Mouse (Mus musculus): ENCODE data around the gene Mosmo. TPM values are rescaled to one million over a fixed set of nuclear protein-coding genes. Genes with fewer than 3 reads are reported as not detected.

Mosmo gene
- total and polyA plus RNA-seq, 3 experiments = 10.4 to 19.0 (median 14.0) TPM

DNA sequence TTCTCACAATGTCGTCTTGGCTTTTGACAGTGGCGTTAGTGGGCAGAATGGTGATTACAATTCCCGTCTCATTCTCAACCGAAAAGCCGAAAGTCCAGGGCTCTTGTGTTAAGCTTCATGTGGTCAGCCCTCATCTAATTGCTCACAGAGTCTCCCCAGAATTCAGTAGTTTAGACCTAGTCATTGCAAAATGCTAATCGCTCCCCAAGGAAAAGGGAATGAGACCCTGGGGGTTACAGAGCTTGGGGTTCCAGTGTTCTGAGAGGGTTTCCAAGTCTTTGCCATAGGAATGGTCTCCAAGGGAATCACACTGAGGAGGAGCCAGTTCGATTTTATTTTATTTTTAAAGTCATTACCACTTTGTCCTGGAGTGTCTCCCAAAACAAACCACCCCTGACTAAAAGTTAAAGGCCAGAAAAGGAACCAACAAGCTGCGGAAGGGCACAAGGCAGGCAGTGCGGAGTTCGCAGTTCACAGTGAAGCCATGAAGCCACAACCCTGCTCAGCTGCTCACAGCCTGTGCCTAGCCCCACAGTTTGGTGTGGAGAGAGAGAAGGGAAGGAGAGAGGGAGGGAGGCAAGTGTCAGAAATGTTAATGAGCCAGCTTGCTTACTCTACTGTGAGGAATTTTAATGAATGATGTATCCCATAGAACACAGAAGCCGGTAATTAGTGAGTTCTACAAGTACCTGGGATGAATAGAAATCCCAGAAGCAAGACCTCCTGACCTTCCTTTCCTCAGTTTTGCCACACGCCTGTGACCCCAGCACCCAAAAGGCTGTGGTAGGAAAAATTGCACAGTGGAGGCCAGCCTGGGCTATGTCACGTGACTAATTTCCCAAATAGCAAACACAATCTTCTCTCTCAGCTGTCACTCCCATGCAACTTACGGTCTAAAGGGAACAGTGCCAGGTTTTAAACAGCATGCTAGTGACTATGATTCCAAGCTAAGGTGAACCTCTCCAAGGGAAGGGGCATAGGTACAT lies 66.2 kb downstream of the Mosmo start:
- no peaks in the 10 kb centered on the region for H3K4me1 ChIP-seq (ENCODE audit: control insufficient read depth in 1 of 2, insufficient read depth in 2 of 2)
- H3K79me2 ChIP-seq (replicated peaks; ENCODE audit: control insufficient read depth, extremely low read depth, insufficient read depth, poor library complexity, severe bottlenecking) = no peaks in the 10 kb centered on the region
- no peak overlapping the region for H3K4me3 ChIP-seq (replicated peaks in 1 of 3; ENCODE audit: low read depth in 2 of 3, low read length in 2 of 3, poor library complexity in 1 of 3)
- peak; percentile 37; the same call in 1 of the 2 replicates for TF ChIP-seq USF2 (conservative IDR thresholded peaks at IDR 0.05; ENCODE audit: low read depth, low read length)
- peak; percentile 33 for TF ChIP-seq USF1 (IDR thresholded peaks at IDR 0.05; ENCODE audit: low read depth, low read length)
- TF ChIP-seq BHLHE40 (IDR thresholded peaks at IDR 0.05; ENCODE audit: low read depth, low read length) = peak; percentile 35
- no peak for TF ChIP-seq ZNF384 (IDR thresholded peaks at IDR 0.05; ENCODE audit: low read depth, low read length)
- TF ChIP-seq MAX (IDR thresholded peaks at IDR 0.05; ENCODE audit: low read length) = no peak
- TF ChIP-seq E2F4 (IDR thresholded peaks at IDR 0.05; ENCODE audit: insufficient replicate concordance, low read depth, low read length) = no peak
- TF ChIP-seq GABPA (IDR thresholded peaks at IDR 0.05; ENCODE audit: insufficient replicate concordance, low read depth, low read length) = no peak
- TF ChIP-seq EP300 (IDR thresholded peaks at IDR 0.05; ENCODE audit: low read length) = no peak
- no peak overlapping the region for H3K9ac ChIP-seq (ENCODE audit: insufficient read depth, low read depth)
- dilution Hi-C loops (cut with MboI; ENCODE audit: extremely low pct_ligation_motif_present, extremely low pct_unique_long_range_greater_than_20kb, low sequenced_read_pairs) (no loop called here), in situ Hi-C loops (cut with MboI; ENCODE audit: low pct_ligation_motif_present, low pct_unique_long_range_greater_than_20kb, low sequenced_read_pairs) (no loop called here)
- H3K4me2 ChIP-seq (ENCODE audit: insufficient read depth, low read depth, poor library complexity, severe bottlenecking) = no peak overlapping the region
- DNase-seq (ENCODE audit: extremely low read depth) = no peak
- no peaks in the 10 kb centered on the region for H3K36me3 ChIP-seq (replicated peaks in 1 of 2; ENCODE audit: control insufficient read depth in 1 of 2, insufficient read depth in 1 of 2, low read length in 1 of 2)
- peaks cover 7% of the 10 kb centered on the region for H3K27me3 ChIP-seq (replicated peaks)
- H3K9me3 ChIP-seq (replicated peaks; ENCODE audit: low read length) = no peaks in the 10 kb centered on the region
- no peak overlapping the region for H3K27ac ChIP-seq (ENCODE audit: insufficient read depth, low read depth)

DNA sequence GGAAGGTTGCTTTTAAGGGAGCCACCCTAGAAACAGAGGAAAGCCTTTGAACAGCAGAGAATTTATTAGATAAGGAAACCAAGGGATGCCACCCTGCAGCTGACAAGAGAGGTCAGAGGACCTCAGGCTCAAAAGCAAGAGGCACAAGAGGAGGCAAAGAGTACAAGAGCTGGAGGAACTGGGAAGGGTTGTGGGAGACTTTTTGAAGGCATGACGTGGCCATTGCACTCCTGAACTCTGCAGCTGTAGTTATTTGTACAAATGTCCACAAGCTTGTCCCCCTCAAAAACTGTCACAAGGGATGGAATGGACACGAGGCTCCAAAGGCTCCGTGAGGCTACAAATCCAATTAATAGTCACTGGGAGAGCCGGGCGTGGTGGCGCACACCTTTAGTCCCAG lies 67.2 kb downstream of the Mosmo start:
- Histone ChIP-seq H3K4me1 (ENCODE audit: control insufficient read depth in 1 of 2, insufficient read depth in 2 of 2) (no peaks in the 10 kb centered on the region), H3K79me2 (replicated peaks; ENCODE audit: control insufficient read depth, extremely low read depth, insufficient read depth, poor library complexity, severe bottlenecking) (no peaks in the 10 kb centered on the region), H3K27ac (ENCODE audit: insufficient read depth, low read depth) (no peak overlapping the region), H3K4me2 (ENCODE audit: insufficient read depth, low read depth, poor library complexity, severe bottlenecking) (no peak overlapping the region), H3K36me3 (replicated peaks in 1 of 2; ENCODE audit: control insufficient read depth in 1 of 2, insufficient read depth in 1 of 2, low read length in 1 of 2) (no peaks in the 10 kb centered on the region), H3K9me3 (replicated peaks; ENCODE audit: low read length) (no peaks in the 10 kb centered on the region), H3K27me3 (replicated peaks) (peaks cover 7% of the 10 kb centered on the region), H3K4me3 (replicated peaks in 1 of 3; ENCODE audit: low read depth in 2 of 3, low read length in 2 of 3, poor library complexity in 1 of 3) (no peak overlapping the region), H3K9ac (ENCODE audit: insufficient read depth, low read depth) (no peak overlapping the region)
- dilution Hi-C loops (cut with MboI; ENCODE audit: extremely low pct_ligation_motif_present, extremely low pct_unique_long_range_greater_than_20kb, low sequenced_read_pairs) (no loop called here), in situ Hi-C loops (cut with MboI; ENCODE audit: low pct_ligation_motif_present, low pct_unique_long_range_greater_than_20kb, low sequenced_read_pairs) (no loop called here)
- no peak for TF ChIP-seq JUN (IDR thresholded peaks at IDR 0.05; ENCODE audit: insufficient read depth, low read depth, low read length)
- TF ChIP-seq BHLHE40 (IDR thresholded peaks at IDR 0.05; ENCODE audit: low read depth, low read length) = no peak
- TF ChIP-seq GABPA (IDR thresholded peaks at IDR 0.05; ENCODE audit: insufficient replicate concordance, low read depth, low read length) = no peak
- TF ChIP-seq USF2 (conservative IDR thresholded peaks at IDR 0.05; ENCODE audit: low read depth, low read length) = no peak
- no peak for TF ChIP-seq SIN3A (IDR thresholded peaks at IDR 0.05; ENCODE audit: low read length)
- TF ChIP-seq KAT2A (IDR thresholded peaks at IDR 0.05; ENCODE audit: insufficient replicate concordance, low read length) = no peak
- TF ChIP-seq MAFK (IDR thresholded peaks at IDR 0.05; ENCODE audit: insufficient replicate concordance, low read length) = no peak
- no peak for TF ChIP-seq POLR2AphosphoS2 (IDR thresholded peaks at IDR 0.05; ENCODE audit: low read depth, low read length)
- TF ChIP-seq PAX5 (IDR thresholded peaks at IDR 0.05; ENCODE audit: low read length) = no peak
- no peak for TF ChIP-seq ZNF384 (IDR thresholded peaks at IDR 0.05; ENCODE audit: low read depth, low read length)
- TF ChIP-seq ETS1 (conservative IDR thresholded peaks at IDR 0.05; ENCODE audit: low read depth, low read length) = no peak
- no peak for TF ChIP-seq JUND (conservative IDR thresholded peaks at IDR 0.05; ENCODE audit: low read depth, low read length)
- DNase-seq (ENCODE audit: extremely low read depth) = no peak

All from CH12.LX (cell line).